Mouse (Mus musculus) neural tube, embryonic 11.5 days (tissue): ENCODE measurements around the gene Atg7. TPM values are rescaled to one million over a fixed set of nuclear protein-coding genes. Genes with fewer than 3 reads are reported as not detected.

Experiments used
- ATAC-seq: fragments of 200-750 bp; cut with Nextera tagmentation; 2 replicates; pipeline ENCODE4 v1.8.0; 2017; ENCODE audit warnings: moderate number of reproducible peaks, mild to moderate bottlenecking, moderate TSS enrichment, moderate library complexity; ENCODE audit not compliant: insufficient read depth, low FRiP score, low TSS enrichment
- DNase-seq: peaks from one replicate; pipeline ENCODE4 v3.0.0-alpha.2; 2015; ENCODE audit warnings: low spot score
- H3K27ac ChIP-seq: fragments of 300-500 bp; sonication (generic); 2 replicates; pipeline ENCODE4 v1.5.1; 2014; ENCODE audit warnings: low read depth, mild to moderate bottlenecking, low read length
- H3K27me3 ChIP-seq: fragments of 300-500 bp; sonication (generic); 2 replicates; pipeline ENCODE4 v1.6.1; 2014; ENCODE audit warnings: mild to moderate bottlenecking, low read length, mixed read lengths; ENCODE audit not compliant: control insufficient read depth, insufficient read depth
- H3K36me3 ChIP-seq: fragments of 300-500 bp; sonication (generic); 2 replicates; pipeline ENCODE4 v1.6.1; 2014; ENCODE audit warnings: mild to moderate bottlenecking, low read length, moderate library complexity, mixed read lengths; ENCODE audit not compliant: control insufficient read depth, insufficient read depth
- H3K4me1 ChIP-seq: fragments of 300-500 bp; sonication (generic); 2 replicates; pipeline ENCODE4 v1.6.1; 2014; ENCODE audit warnings: low read length, mixed read lengths; ENCODE audit not compliant: control insufficient read depth, insufficient read depth
- H3K4me2 ChIP-seq: fragments of 300-500 bp; sonication (generic); 2 replicates; pipeline ENCODE4 v1.6.1; 2014; ENCODE audit warnings: low read depth, mild to moderate bottlenecking, moderate library complexity
- H3K4me3 ChIP-seq: fragments of 300-500 bp; sonication (generic); 2 replicates; pipeline ENCODE4 v1.5.1; 2014; ENCODE audit warnings: low read depth, low read length
- H3K9ac ChIP-seq: fragments of 300-500 bp; sonication (generic); 2 replicates; pipeline ENCODE4 v1.6.1; 2014; ENCODE audit warnings: mild to moderate bottlenecking, low read length
- H3K9me3 ChIP-seq: fragments of 300-500 bp; sonication (generic); 2 replicates; pipeline ENCODE4 v1.6.1; 2016; ENCODE audit warnings: low read length; ENCODE audit not compliant: control insufficient read depth
- WGBS: fragments of 180-500 bp; shearing (Covaris S2); extraction: QIAGEN DNeasy Blood & Tissue Kit; methylation state at CpG from one replicate; pipeline ENCODE4 v1.1.7; 2014; 5-methylcytosine and 5-hydroxymethylcytosine counted together
- polyA plus RNA-seq: library from polyadenylated mRNA; unstranded; fragments of >200 nt; fragmentation: Nextera tagmentation; extraction: Ambion mirVana; gene quantifications from 2 replicates; pipeline ENCODE4 v1.2.1, GENCODE M21; 2014

The Atg7 gene
- polyA plus RNA-seq, 1 experiment from 2014 or later: 20.7 TPM

DNA sequence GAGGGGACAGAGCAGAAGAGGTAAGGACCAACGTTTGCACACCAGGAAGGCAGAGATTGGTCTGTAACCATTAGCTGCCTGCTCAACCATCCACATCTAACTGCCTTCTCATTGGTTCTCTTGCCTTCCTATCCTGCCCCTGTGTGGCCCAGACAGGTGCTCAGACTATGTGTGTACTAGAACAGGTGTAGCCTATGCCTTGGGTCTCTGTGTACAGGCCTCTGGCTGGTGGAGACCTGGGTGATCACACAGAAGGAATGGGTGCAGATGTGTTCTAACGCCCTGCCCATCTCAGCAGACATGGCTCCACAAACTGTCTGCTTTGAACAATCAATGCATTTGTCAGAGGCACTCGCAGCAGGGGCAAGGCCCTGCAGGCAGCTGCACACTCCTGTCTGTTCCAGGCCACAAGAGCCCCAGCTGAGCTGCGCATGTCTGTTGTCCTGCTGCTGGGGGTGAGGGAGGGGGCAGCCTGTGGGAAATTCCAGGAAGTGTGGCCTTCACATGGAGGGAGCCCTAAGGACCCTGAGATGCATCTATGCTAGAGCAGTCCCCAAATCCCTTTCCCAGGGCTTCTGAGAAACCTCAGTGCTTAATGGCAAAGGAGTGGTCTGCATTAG, 203.4 kb downstream of the Atg7 start:
- Histone ChIP-seq H3K27ac (peak overlapping the region; percentile 49), H3K36me3 (no peaks in the 10 kb centered on the region), H3K9ac (peak overlapping the region; percentile 33; the same call in 1 of the 2 replicates), H3K4me3 (no peak overlapping the region), H3K9me3 (no peaks in the 10 kb centered on the region), H3K4me2 (no peak overlapping the region), H3K27me3 (no peaks in the 10 kb centered on the region), H3K4me1 (peaks cover 33% of the 10 kb centered on the region)
- ATAC-seq: peak; percentile 71; the same call in 1 of the 2 replicates
- DNase-seq: peak; percentile 67
- WGBS: 18% methylated on average over 4 of the region's 4 CpGs

DNA sequence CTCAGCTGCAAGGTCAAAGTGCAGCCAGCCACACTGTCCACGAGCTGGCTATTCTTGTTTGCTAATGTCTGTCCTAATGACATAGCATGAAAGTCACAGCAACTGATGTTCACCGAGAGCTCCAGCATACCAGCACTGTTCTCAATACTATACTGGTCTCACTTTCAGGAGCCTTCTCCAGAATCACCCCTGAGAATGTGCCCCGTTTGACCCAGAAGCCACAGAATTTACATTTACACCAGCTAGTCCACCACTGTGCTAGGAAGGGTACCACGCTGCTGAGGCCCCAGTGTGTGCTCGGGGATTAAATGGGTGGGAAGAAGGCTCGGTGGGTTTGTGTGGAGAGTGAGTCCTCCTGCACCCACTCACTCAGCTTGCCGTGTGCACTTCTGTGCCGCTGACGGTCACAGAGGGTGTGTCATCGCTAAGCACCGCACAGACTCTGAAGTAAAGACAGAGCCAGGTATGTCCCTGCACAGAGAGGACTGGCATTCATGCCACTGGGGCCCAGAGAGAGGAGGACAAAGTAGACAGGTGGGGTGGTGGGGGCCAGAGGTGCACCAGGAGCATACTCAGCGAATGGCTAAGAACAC, 204.8 kb downstream of the Atg7 start:
- H3K4me3 ChIP-seq: no peak overlapping the region
- ATAC-seq (no peak), DNase-seq (no peak)
- 76% methylated on average over 12 of the region's 12 CpGs for WGBS
- H3K27me3 ChIP-seq: no peaks in the 10 kb centered on the region
- no peaks in the 10 kb centered on the region for H3K9me3 ChIP-seq
- no peak overlapping the region for H3K27ac ChIP-seq
- H3K9ac ChIP-seq: no peak overlapping the region
- H3K4me2 ChIP-seq: no peak overlapping the region
- no peaks in the 10 kb centered on the region for H3K36me3 ChIP-seq
- peaks cover 30% of the 10 kb centered on the region for H3K4me1 ChIP-seq

DNA sequence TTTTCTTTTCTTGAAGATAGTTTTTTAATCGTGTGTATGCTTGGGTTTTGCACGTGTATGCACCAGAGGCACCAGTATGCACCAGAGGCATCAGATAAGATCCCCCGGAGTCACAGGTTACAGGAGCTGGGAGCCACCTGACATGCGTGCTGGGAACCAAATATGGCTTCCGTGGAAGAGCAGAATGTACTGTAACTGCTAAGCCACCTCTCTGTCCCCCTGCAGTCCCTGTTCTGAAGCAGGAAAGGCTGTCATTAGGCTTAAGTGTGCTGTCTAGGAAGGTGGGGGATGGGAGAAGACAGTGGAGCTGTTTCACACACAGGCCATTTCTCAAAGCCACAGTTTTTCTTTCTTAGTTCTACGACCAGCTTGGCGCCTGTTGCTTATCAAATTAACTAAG, 205.9 kb downstream of the Atg7 start:
- Histone ChIP-seq H3K9ac (no peak overlapping the region), H3K9me3 (no peaks in the 10 kb centered on the region), H3K27ac (no peak overlapping the region), H3K4me1 (peaks cover 30% of the 10 kb centered on the region), H3K36me3 (no peaks in the 10 kb centered on the region), H3K4me2 (no peak overlapping the region), H3K27me3 (no peaks in the 10 kb centered on the region), H3K4me3 (no peak overlapping the region)
- no peak for DNase-seq
- WGBS: 61% methylated on average over 7 of the region's 7 CpGs
- ATAC-seq: no peak

DNA sequence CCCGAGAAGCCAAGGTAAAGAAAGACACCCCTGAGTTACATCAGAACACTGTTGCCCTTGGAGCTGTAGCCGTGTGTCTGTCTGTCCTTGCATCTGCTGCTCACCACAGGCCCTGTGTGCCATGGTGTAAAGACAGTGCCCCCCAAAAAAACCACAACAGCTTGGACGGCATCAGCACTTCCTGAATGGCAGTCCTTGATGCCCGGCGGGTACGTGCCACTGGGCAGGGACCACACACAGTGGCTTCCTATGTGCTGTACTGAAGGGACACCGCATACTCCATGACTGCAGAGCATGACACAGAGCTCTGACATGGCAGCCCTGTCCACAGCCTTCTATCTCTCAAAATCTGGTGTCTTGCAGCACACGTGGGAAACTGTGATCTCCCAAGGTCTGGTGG, 206.9 kb downstream of the Atg7 start:
- ATAC-seq: no peak
- H3K4me3 ChIP-seq: no peak overlapping the region
- H3K4me2 ChIP-seq: no peak overlapping the region
- no peak for DNase-seq
- WGBS: 90% methylated on average over 8 of the region's 8 CpGs
- H3K4me1 ChIP-seq: peaks cover 30% of the 10 kb centered on the region
- no peaks in the 10 kb centered on the region for H3K36me3 ChIP-seq
- H3K9ac ChIP-seq: no peak overlapping the region
- H3K27me3 ChIP-seq: no peaks in the 10 kb centered on the region
- no peaks in the 10 kb centered on the region for H3K9me3 ChIP-seq
- H3K27ac ChIP-seq: no peak overlapping the region

DNA sequence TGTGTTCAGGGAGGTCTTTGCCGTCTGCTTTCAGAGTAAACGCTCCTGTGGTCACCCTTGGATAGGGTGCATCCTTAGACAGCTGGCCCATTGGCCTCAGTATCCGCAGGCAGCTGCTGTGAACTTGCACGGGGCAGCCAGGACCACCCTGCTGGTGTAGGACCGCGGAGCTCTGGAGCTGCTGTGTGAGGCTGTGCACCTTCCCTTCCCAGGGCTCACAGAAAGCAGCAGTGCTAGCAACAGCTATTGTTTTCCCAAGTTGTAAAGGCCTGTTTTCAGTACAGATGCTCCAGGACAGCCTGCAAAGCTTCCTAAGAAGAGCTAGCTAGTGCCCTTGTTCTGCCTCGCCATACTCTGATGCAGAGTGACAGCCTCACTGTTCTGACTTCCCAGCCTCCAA, 208.8 kb downstream of the Atg7 start:
- Histone ChIP-seq H3K27ac (no peak overlapping the region), H3K27me3 (no peaks in the 10 kb centered on the region), H3K4me2 (no peak overlapping the region), H3K4me3 (no peak overlapping the region), H3K9me3 (no peaks in the 10 kb centered on the region), H3K9ac (no peak overlapping the region), H3K4me1 (peaks cover 21% of the 10 kb centered on the region), H3K36me3 (no peaks in the 10 kb centered on the region)
- ATAC-seq (no peak), DNase-seq (no peak)
- WGBS: 36% methylated on average over 7 of the region's 7 CpGs

DNA sequence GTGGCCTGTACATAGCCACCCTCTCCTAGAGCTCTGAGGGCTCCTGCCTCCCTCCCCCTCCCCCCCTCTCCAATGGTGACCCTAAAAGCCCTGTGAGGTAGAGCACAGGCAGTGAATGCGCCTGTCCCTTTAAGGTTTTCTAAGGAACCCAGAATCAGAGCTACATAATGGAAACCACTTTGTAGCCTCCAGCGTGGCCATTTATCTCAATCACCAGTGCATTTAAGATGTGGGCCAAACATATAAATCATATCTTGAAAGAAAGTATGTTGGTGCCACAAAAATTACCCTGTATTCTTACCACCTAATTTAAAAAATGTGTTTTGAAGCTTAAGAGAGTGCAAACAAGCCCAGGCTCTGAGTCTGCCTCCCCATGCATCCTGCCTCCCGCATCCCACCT, 209.8 kb downstream of the Atg7 start:
- Histone ChIP-seq H3K4me1 (peaks cover 14% of the 10 kb centered on the region), H3K9me3 (no peaks in the 10 kb centered on the region), H3K27ac (no peak overlapping the region), H3K4me2 (no peak overlapping the region), H3K4me3 (no peak overlapping the region), H3K27me3 (no peaks in the 10 kb centered on the region), H3K9ac (no peak overlapping the region), H3K36me3 (no peaks in the 10 kb centered on the region)
- WGBS: 31% methylated on average over 3 of the region's 3 CpGs
- ATAC-seq (no peak), DNase-seq (no peak)

DNA sequence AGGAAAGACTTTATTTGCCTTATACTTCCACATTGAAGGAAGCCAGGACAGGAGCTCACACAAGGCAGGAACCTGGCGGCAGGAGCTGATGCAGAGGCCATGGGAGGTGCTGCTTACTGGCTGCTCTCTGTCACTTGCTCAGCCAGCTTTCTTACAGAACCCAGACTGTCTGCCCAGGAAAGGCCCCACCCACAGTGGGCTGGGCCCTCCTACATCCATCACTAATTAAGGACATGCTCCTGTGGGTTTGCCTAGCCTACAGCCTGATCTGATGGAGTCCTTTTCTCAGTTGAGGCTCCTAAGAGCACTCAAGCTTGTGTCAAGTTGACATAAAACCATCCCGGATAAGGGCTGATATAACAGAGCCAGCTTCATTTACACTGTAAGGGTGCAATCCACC, 211.5 kb downstream of the Atg7 start:
- H3K4me3 ChIP-seq: no peak overlapping the region
- no peaks in the 10 kb centered on the region for H3K27me3 ChIP-seq
- DNase-seq (no peak), ATAC-seq (no peak)
- WGBS: 53% methylated on average over 2 of the region's 2 CpGs
- no peak overlapping the region for H3K27ac ChIP-seq
- no peak overlapping the region for H3K9ac ChIP-seq
- H3K4me1 ChIP-seq: peaks cover 9% of the 10 kb centered on the region; the same call in 1 of the 2 replicates
- no peaks in the 10 kb centered on the region for H3K36me3 ChIP-seq
- no peaks in the 10 kb centered on the region for H3K9me3 ChIP-seq
- no peak overlapping the region for H3K4me2 ChIP-seq

DNA sequence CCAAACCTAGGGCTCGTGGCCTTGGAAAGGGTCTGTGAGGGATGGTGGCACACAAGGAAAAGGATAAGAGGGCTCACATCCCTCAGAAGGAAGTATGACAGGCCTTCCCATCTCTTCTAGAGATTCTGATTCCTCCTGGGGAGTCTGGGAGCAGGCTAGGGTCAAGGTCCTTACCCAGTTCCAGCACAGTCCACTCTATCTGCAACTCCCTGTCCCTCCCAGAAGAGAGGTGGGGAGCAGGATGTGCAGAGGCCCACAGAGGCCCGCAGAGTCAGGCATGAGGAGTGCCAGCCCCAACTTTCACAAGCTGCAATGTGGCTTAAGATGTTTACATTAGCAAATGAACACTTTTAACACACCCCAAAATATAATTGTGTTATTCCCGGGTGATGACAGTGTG, 212.7 kb downstream of the Atg7 start:
- Histone ChIP-seq H3K9ac (no peak overlapping the region), H3K36me3 (no peaks in the 10 kb centered on the region), H3K4me3 (no peak overlapping the region), H3K9me3 (no peaks in the 10 kb centered on the region), H3K27ac (no peak overlapping the region), H3K4me2 (no peak overlapping the region), H3K27me3 (no peaks in the 10 kb centered on the region), H3K4me1 (peaks cover 9% of the 10 kb centered on the region; the same call in 1 of the 2 replicates)
- DNase-seq: no peak
- ATAC-seq: no peak
- 78% methylated on average over 3 of the region's 3 CpGs for WGBS

DNA sequence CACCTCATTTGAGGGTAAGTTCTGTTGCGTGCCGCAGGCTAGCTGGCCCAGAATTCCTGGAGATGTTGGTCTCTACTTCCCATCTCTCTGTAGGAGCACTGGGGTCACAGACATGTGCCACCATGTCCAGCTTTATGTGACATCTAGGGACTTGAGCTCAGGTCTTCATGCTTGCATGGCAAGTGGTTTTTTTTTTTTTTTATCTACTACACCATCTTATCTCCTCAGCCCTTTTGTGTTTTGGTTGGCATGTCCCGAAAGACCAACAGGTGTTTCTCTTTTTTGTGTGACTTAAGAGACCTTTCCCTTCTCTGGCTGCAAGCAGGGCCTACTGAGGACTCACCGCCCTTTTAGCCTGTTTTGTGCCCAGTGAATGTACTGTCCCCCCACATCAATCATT, 213.6 kb downstream of the Atg7 start:
- WGBS: 89% methylated on average over 4 of the region's 4 CpGs
- Histone ChIP-seq H3K9ac (no peak overlapping the region), H3K9me3 (no peaks in the 10 kb centered on the region), H3K27ac (no peak overlapping the region), H3K27me3 (no peaks in the 10 kb centered on the region), H3K4me3 (no peak overlapping the region), H3K4me2 (no peak overlapping the region), H3K4me1 (peaks cover 6% of the 10 kb centered on the region; the same call in 1 of the 2 replicates), H3K36me3 (no peaks in the 10 kb centered on the region)
- DNase-seq: no peak
- ATAC-seq: no peak
